Mouse (Mus musculus) erythroblast, embryonic 14.5 days (primary cell): ENCODE measurements around the gene Spaca6. TPM values are rescaled to one million over a fixed set of nuclear protein-coding genes. Genes with fewer than 3 reads are reported as not detected.

Experiments
- H3K27me3 ChIP-seq: 2 replicates; pipeline ENCODE4 v1.6.1; 2012; ENCODE audit warnings: inconsistent platforms; ENCODE audit not compliant: control insufficient read depth
- H3K36me3 ChIP-seq: 2 replicates; pipeline ENCODE4 v1.6.1; 2012; ENCODE audit warnings: mild to moderate bottlenecking, inconsistent platforms; ENCODE audit not compliant: control insufficient read depth
- H3K4me1 ChIP-seq: 2 replicates; pipeline ENCODE4 v1.6.1; 2012; ENCODE audit warnings: inconsistent platforms; ENCODE audit not compliant: control insufficient read depth
- H3K4me3 ChIP-seq: replicated peaks from 2 replicates; pipeline ENCODE3; 2012; ENCODE audit warnings: moderate library complexity, mild to moderate bottlenecking, inconsistent platforms
- H3K9me3 ChIP-seq: 2 replicates; pipeline ENCODE4 v1.6.1; 2012; ENCODE audit warnings: low read length, inconsistent platforms, mixed read lengths; ENCODE audit not compliant: control insufficient read depth
- GATA1 ChIP-seq: IDR thresholded peaks from 2 replicates; pipeline ENCODE4 v1.6.1; 2012; ENCODE audit warnings: low read length, inconsistent platforms, mixed read lengths
- TAL1 ChIP-seq: IDR thresholded peaks from 3 replicates; pipeline ENCODE4 v1.6.1; 2012; ENCODE audit warnings: low read length, inconsistent platforms, mixed read lengths
- polyA plus RNA-seq: library from polyadenylated mRNA; stranded (reverse); fragments of >175 nt; gene quantifications from 2 replicates; pipeline ENCODE4 v1.2.3, GENCODE M21; 2012

Gene Spaca6
- polyA plus RNA-seq, 1 experiment = not detected

DNA sequence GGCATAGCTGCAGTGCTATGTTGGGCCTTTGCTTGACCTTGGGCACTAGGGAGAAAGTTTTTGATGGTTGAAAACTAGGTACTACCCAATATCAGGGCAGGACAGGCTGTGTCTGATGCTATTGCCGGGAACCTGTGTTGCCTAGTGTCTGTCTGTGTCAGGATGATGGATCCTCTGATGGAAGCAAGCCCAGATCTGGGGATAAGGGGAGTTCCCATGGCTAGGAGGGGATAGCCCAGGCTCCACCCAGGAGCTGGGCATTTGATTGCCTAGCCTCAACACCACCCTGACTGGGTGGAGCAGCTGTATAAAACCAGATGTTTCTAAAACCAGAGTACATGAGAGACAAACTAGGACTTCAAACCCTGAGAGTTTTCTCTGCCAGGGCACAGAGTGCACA lies 29.7 kb downstream of the Spaca6 start:
- no peak overlapping the region for H3K4me3 ChIP-seq
- H3K9me3 ChIP-seq = no peaks in the 10 kb centered on the region
- TF ChIP-seq GATA1 = no peak
- no peak for TF ChIP-seq TAL1
- H3K36me3 ChIP-seq = no peaks in the 10 kb centered on the region
- 0 out of 2 replicates have a peak, but pooled peaks cover under 1% of the 10 kb centered on the region for H3K27me3 ChIP-seq
- no peaks in the 10 kb centered on the region for H3K4me1 ChIP-seq

DNA sequence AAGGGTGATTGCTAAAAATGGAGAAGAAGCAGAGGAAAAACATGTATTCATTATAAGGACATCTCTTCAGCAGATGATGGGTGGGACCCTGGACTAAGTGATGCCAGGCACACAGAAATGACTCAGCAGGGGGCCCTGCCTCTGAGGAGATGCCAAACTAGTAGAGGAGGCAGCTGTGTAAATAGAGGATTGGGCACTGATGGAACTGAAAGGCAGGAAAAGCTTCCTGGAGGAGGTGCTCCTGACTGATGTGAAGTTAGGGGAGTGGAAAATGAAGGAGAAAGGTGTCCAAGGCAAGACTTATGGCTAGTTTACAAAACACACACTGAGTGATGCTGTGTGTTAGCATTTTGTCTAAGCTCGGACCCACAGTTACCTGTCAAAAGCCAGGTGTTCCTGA lies 30.5 kb downstream of the Spaca6 start:
- no peaks in the 10 kb centered on the region for H3K27me3 ChIP-seq
- TF ChIP-seq TAL1 (no peak), GATA1 (no peak)
- H3K4me1 ChIP-seq = no peaks in the 10 kb centered on the region

DNA sequence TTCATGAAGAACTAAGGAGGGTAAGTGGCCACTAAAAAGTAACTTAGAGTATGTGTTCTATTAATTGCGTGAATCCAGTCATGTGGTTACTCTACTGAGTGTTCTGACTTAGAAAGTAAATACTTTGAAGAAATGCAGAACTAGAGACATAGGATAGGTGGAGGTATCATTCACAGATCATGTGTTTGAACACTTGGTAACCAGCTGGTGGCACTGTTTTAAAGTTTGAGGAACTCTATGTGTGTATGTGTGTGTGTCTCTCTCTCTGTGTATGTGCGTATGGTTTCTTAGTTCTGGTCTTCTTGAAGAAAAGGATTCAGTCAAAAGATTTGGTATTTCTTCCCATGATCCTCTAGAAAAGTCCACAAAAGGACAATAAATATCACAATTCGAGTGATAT lies 33.2 kb downstream of the Spaca6 start:
- Histone ChIP-seq H3K36me3 (no peaks in the 10 kb centered on the region), H3K27me3 (no peaks in the 10 kb centered on the region), H3K4me1 (no peaks in the 10 kb centered on the region), H3K9me3 (no peaks in the 10 kb centered on the region), H3K4me3 (no peak overlapping the region)
- no peak for TF ChIP-seq TAL1
- no peak for TF ChIP-seq GATA1

More for the DNA sequence above, 30.5 kb downstream of the Spaca6 start:
- H3K36me3 ChIP-seq = no peaks in the 10 kb centered on the region
- no peaks in the 10 kb centered on the region for H3K9me3 ChIP-seq
- H3K4me3 ChIP-seq = no peak overlapping the region

DNA sequence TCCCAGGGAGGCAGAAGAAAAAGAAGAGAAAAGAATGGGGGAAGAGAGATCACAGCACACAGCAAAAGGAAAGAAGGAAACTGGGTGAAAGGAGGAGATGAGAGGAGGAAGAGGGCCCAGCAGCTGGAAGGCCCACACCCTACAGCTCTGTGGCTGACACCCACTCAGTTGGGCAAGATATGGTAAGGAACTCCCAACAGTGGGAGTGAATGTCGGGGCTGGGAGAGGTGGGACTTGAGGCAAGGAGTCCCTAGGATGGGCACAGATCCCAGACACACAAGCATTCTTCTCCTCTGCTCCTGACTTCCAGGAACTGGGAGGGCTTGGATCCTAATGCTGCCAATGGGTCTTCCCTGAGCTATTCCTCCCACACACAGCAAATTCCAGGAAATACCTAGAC lies 35.4 kb downstream of the Spaca6 start:
- Histone ChIP-seq H3K4me1 (no peaks in the 10 kb centered on the region), H3K27me3 (no peaks in the 10 kb centered on the region), H3K36me3 (no peaks in the 10 kb centered on the region), H3K9me3 (no peaks in the 10 kb centered on the region), H3K4me3 (no peak overlapping the region)
- no peak for TF ChIP-seq GATA1
- no peak for TF ChIP-seq TAL1

DNA sequence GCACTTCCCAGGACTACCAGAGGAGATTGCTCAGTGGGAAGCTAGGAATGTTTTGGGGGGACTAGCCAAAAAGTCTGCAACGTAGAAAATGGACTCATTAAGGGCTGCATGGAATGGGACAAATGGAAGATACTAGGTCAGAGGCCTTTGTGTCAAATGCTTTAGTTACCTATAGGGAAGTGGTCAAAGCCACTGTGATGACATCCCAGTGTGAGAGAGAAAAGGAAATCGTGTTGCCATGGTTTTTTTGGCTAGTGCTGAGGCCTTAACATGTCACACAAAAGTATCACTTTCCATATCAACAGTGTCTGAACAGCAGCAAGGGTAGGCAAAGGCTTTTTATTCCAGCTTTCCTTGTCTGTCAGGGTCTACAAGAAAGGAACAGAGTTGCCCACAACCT lies 38.2 kb downstream of the Spaca6 start:
- H3K27me3 ChIP-seq = no peaks in the 10 kb centered on the region
- no peak overlapping the region for H3K4me3 ChIP-seq
- no peaks in the 10 kb centered on the region for H3K36me3 ChIP-seq
- TF ChIP-seq GATA1 (no peak), TAL1 (no peak)
- no peaks in the 10 kb centered on the region for H3K9me3 ChIP-seq
- no peaks in the 10 kb centered on the region for H3K4me1 ChIP-seq

DNA sequence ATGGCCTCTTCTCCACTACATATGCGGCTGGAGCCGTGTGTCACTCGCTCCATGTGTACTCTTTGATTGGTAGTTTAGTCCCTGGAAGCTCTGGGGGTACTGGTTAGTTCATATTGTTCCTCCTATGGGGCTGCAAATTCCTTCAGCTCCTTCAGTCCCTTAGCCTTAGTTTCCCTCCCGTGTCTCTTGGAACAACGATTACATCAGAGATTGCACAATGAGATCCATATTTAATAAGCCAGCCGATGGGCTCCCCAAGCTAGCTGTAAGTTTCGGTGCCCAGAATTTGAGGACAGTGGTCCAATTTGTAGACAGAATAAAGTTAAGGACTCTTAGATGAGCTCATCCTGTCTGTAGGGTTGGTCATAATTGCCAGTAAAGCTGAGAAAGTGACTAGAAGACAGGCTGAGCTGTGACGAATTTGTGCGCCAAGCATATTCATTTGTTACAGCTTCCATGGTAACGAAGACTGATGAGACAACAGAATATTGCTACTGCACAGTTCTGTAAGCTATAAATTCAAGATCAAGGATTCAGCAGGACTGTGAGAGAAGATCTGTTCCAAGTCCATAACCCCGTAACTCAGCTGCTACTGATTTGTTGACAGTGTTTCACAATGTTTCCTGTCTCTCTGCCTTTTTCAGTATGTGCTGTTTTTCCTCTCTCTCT lies 40.0 kb downstream of the Spaca6 start:
- Histone ChIP-seq H3K36me3 (no peaks in the 10 kb centered on the region), H3K27me3 (no peaks in the 10 kb centered on the region), H3K4me3 (no peak overlapping the region), H3K9me3 (no peaks in the 10 kb centered on the region), H3K4me1 (no peaks in the 10 kb centered on the region)
- TF ChIP-seq TAL1 (no peak), GATA1 (no peak)

DNA sequence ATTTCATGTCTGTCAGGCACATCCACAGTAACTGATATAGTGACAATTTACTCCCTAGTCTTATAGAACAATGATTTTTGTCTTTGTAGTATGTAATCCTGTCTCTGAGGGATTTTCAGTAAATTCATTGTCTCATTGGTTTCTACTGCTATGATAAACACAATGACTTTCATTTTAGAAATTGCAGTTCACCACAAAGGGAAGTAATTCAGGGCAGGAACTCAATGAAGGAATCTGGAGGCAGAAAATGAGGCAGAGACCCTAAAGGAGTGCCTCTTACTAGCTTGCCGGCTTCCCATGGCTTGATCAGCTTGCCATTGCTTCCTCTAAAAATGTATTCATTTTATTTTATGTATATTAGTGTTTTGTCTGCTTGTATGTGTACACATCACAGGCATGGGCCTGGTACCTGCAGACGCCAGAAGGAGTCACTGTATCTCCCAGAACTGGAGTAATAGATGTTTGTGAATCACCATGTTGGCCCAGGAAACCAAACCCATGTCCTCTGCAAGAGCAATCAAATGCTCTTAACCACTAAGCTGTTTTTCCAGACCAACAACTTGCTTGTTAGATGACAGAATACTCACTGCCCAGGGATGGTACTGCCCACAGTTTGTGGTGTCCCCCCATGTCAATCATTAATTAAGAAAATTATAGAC lies 44.1 kb downstream of the Spaca6 start:
- H3K27me3 ChIP-seq = no peaks in the 10 kb centered on the region
- H3K4me1 ChIP-seq = no peaks in the 10 kb centered on the region
- H3K36me3 ChIP-seq = no peaks in the 10 kb centered on the region
- H3K4me3 ChIP-seq = no peak overlapping the region
- no peak for TF ChIP-seq GATA1
- TF ChIP-seq TAL1 = no peak
- no peaks in the 10 kb centered on the region for H3K9me3 ChIP-seq

DNA sequence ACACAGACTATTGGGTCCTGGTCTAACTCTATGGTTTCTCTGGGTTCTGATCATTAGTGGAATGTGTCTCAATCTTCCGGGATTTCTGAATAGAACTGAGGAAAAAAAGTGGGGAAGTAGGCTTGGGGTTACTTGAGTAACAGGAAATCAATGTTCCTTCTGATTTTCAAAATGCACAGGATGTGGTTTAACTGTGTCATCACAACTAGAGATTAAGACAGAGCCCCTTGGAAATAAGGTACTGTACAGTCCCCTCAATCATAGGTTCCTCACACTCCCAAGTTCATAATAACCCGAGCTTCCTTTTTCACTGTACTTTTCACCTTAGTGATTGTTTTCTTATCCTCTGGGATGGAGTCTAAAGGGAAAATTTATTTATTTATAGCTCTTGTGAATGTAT lies 44.7 kb downstream of the Spaca6 start:
- Histone ChIP-seq H3K27me3 (no peaks in the 10 kb centered on the region), H3K36me3 (no peaks in the 10 kb centered on the region), H3K4me1 (no peaks in the 10 kb centered on the region), H3K4me3 (no peak overlapping the region), H3K9me3 (no peaks in the 10 kb centered on the region)
- TF ChIP-seq GATA1 = no peak
- no peak for TF ChIP-seq TAL1

DNA sequence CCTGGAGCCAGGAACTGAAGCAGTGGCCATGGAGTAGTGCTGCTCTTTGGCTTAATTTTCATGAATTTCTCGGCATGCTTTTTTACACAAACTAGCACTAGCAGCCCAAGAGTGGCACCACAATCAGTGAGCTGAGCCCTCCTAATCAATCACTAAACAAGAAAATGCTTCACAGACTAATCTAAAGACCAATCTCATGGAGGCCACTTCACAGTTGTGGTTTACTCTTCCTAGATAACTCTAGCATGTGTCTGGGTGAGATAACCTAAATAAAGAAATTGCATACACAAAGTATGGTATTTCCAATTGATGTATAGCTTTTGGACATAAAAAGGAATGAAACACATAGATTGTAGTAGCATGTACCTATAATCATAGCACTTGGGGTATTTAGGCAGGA lies 52.4 kb downstream of the Spaca6 start:
- TF ChIP-seq GATA1 = no peak
- TF ChIP-seq TAL1 = no peak
- Histone ChIP-seq H3K4me3 (no peak overlapping the region), H3K27me3 (no peaks in the 10 kb centered on the region), H3K9me3 (no peaks in the 10 kb centered on the region), H3K36me3 (no peaks in the 10 kb centered on the region), H3K4me1 (no peaks in the 10 kb centered on the region)

DNA sequence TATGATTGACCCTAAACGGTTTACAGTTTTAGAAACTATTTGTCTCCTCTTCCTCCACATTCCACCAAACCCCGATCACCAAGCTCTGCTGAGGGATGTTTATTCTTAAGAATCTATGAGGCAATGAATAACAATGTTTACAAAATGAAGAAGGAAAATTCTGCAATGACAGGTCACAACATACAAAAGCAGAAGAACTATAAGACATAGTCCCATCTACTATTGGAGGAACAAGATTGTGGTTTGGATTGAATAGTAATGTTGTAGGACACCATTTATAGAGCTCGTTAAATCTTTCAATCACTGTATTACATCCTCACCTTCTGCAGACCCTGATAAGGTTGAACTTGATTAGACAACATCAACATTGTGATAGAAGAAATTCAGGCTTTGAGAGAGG lies 55.7 kb downstream of the Spaca6 start:
- Histone ChIP-seq H3K4me1 (no peaks in the 10 kb centered on the region), H3K36me3 (no peaks in the 10 kb centered on the region), H3K4me3 (no peak overlapping the region), H3K27me3 (no peaks in the 10 kb centered on the region), H3K9me3 (no peaks in the 10 kb centered on the region)
- TF ChIP-seq GATA1 (no peak), TAL1 (no peak)
